Mouse (Mus musculus) liver, embryonic 14.5 days (tissue): Measurements from ENCODE around the gene Olfr872.

ENCODE experiments used
- CTCF ChIP-seq: IDR thresholded peaks from 2 replicates; pipeline ENCODE4 v1.5.1; 2016; ENCODE audit warnings: antibody characterized with exemption, low read depth, control low read depth
- EP300 ChIP-seq: IDR thresholded peaks from 2 replicates; pipeline ENCODE4 v1.6.1; 2016; ENCODE audit warnings: antibody characterized with exemption, low read depth

- TF ChIP-seq CTCF (no peak), EP300 (no peak)
Observed at GRCm38 (mm10) chr9:20211477-20211876, 25.4 kb upstream of the Olfr872 start.
